Mouse (Mus musculus): ENCODE results near the gene Tspan4.

DNA sequence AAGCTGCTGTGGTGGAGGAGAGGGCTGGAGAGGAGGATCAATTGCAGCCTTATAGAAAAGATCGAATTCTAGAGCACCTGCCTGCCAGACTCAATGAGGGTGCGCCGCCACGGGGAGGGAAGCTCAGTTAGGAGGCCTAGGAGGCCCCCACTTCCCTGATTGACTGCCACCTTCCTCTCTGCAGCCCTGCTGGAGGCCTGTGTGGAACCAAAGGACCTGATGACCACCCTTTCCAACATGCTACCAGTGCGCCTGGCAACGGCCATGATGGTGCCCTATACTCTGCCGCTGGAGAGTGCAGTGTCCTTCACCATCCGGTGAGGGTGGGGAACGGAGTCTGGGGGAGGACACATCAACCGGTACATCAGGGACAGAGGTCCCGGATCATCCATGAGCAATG, 16.4 kb upstream of the Tspan4 start:
- TF ChIP-seq CTCF (IDR thresholded peaks at IDR 0.05; ENCODE audit: low read depth) = no peak
- TF ChIP-seq EP300 (IDR thresholded peaks at IDR 0.05; ENCODE audit: low read depth) = no peak

Data from liver, embryonic 14.5 days (tissue).